Mouse (Mus musculus): ENCODE results near the gene Grcc10.
A peak's percentile ranks its signal among the peaks of the same experiment; 100 is the strongest.

The Grcc10 gene

GRCm38 (mm10) chr6:124740888-124741761, at the start of gene Grcc10:
Gene Grcc10, minus strand, starts transcription at chr6:124741374.
- DNase-seq (ENCODE audit: low read depth in 1 of 2, low spot score in 2 of 2) = peak; percentile 82 to 83

GRCm38 (mm10) chr6:124790121-124790520, 48.9 kb upstream of the Grcc10 start:
- DNase-seq (ENCODE audit: low read depth in 1 of 2, low spot score in 2 of 2) = no peak

- DNase-seq (ENCODE audit: low read depth in 1 of 2, low spot score in 2 of 2) = no peak
Observed at GRCm38 (mm10) chr6:124789519-124789918, 48.3 kb upstream of the Grcc10 start.

GRCm38 (mm10) chr6:124787722-124788121, 46.5 kb upstream of the Grcc10 start:
- DNase-seq (ENCODE audit: low read depth in 1 of 2, low spot score in 2 of 2) = no peak

GRCm38 (mm10) chr6:124786756-124787420, 45.7 kb upstream of the Grcc10 start:
- DNase-seq (ENCODE audit: low read depth in 1 of 2, low spot score in 2 of 2) = no peak

GRCm38 (mm10) chr6:124782436-124782835, 41.3 kb upstream of the Grcc10 start:
- DNase-seq (ENCODE audit: low read depth in 1 of 2, low spot score in 2 of 2) = no peak

GRCm38 (mm10) chr6:124780917-124781316, 39.7 kb upstream of the Grcc10 start:
- no peak for DNase-seq (ENCODE audit: low read depth in 1 of 2, low spot score in 2 of 2)

GRCm38 (mm10) chr6:124779984-124780416, 38.8 kb upstream of the Grcc10 start:
- DNase-seq (ENCODE audit: low read depth in 1 of 2, low spot score in 2 of 2) = no peak

GRCm38 (mm10) chr6:124779222-124779983, 38.2 kb upstream of the Grcc10 start, which contains the start of gene Lrrc23:
Gene Lrrc23, minus strand, starts transcription at chr6:124779727.
- DNase-seq (ENCODE audit: low read depth in 1 of 2, low spot score in 2 of 2) = no peak

GRCm38 (mm10) chr6:124770511-124770910, 29.3 kb upstream of the Grcc10 start:
- DNase-seq (ENCODE audit: low read depth in 1 of 2, low spot score in 2 of 2) = no peak

- DNase-seq (ENCODE audit: low read depth in 1 of 2, low spot score in 2 of 2) = no peak
Observed at GRCm38 (mm10) chr6:124770013-124770412, 28.8 kb upstream of the Grcc10 start.

- no peak for DNase-seq (ENCODE audit: low read depth in 1 of 2, low spot score in 2 of 2)
Observed at GRCm38 (mm10) chr6:124769101-124769765, 28.1 kb upstream of the Grcc10 start, which contains the start of gene Eno2. Gene Eno2, minus strand, starts transcription at chr6:124769673.

GRCm38 (mm10) chr6:124768704-124769044, 27.5 kb upstream of the Grcc10 start:
- DNase-seq (ENCODE audit: low read depth in 1 of 2, low spot score in 2 of 2) = no peak

- DNase-seq (ENCODE audit: low read depth in 1 of 2, low spot score in 2 of 2) = no peak
Observed at GRCm38 (mm10) chr6:124767920-124768703, 26.9 kb upstream of the Grcc10 start.

- DNase-seq (ENCODE audit: low read depth in 1 of 2, low spot score in 2 of 2) = no peak
Observed at GRCm38 (mm10) chr6:124767536-124767919, 26.4 kb upstream of the Grcc10 start.

- DNase-seq (ENCODE audit: low read depth in 1 of 2, low spot score in 2 of 2) = no peak
Observed at GRCm38 (mm10) chr6:124765951-124766350, 24.8 kb upstream of the Grcc10 start.

- DNase-seq (ENCODE audit: low read depth in 1 of 2, low spot score in 2 of 2) = peak; percentile 49 to 70
Observed at GRCm38 (mm10) chr6:124759259-124759658, 18.1 kb upstream of the Grcc10 start.

GRCm38 (mm10) chr6:124758849-124759232, 17.7 kb upstream of the Grcc10 start:
- DNase-seq (ENCODE audit: low read depth in 1 of 2, low spot score in 2 of 2) = no peak

GRCm38 (mm10) chr6:124757909-124758848, 17.0 kb upstream of the Grcc10 start:
- DNase-seq (ENCODE audit: low read depth in 1 of 2, low spot score in 2 of 2) = no peak

Measured in monocyte, adult 2 months (primary cell).